Mouse (Mus musculus) kidney, embryonic 15.5 days (tissue): ENCODE measurements around the gene Usp16. TPM values are rescaled to one million over a fixed set of nuclear protein-coding genes. Genes with fewer than 3 reads are reported as not detected.

Experiments
- ATAC-seq: fragments of 200-750 bp; cut with Nextera tagmentation; replicated peaks from 2 replicates; pipeline ENCODE4 v1.8.0; 2017; ENCODE audit warnings: moderate TSS enrichment; ENCODE audit not compliant: low FRiP score
- H3K27ac ChIP-seq: fragments of 300-500 bp; sonication (generic); 2 replicates; pipeline ENCODE4 v1.5.1; 2015; ENCODE audit warnings: mild to moderate bottlenecking, inconsistent platforms
- H3K27me3 ChIP-seq: fragments of 300-500 bp; sonication (generic); 2 replicates; pipeline ENCODE4 v1.6.1; 2015; ENCODE audit warnings: inconsistent platforms
- H3K36me3 ChIP-seq: fragments of 300-500 bp; sonication (generic); 2 replicates; pipeline ENCODE4 v1.6.1; 2015; ENCODE audit warnings: inconsistent platforms
- H3K4me1 ChIP-seq: fragments of 300-500 bp; sonication (generic); 2 replicates; pipeline ENCODE4 v1.6.1; 2015; ENCODE audit warnings: inconsistent platforms
- H3K4me2 ChIP-seq: fragments of 300-500 bp; sonication (generic); 2 replicates; pipeline ENCODE4 v1.6.1; 2015; ENCODE audit warnings: moderate library complexity, mild to moderate bottlenecking, inconsistent platforms
- H3K4me3 ChIP-seq: fragments of 300-500 bp; sonication (generic); replicated peaks from 2 replicates; pipeline ENCODE4 v1.5.1; 2015; ENCODE audit warnings: mild to moderate bottlenecking, inconsistent platforms
- H3K9ac ChIP-seq: fragments of 300-500 bp; sonication (generic); 2 replicates; pipeline ENCODE4 v1.6.1; 2015; ENCODE audit warnings: mild to moderate bottlenecking, inconsistent platforms
- H3K9me3 ChIP-seq: fragments of 300-500 bp; sonication (generic); replicated peaks from 2 replicates; pipeline ENCODE4 v1.6.1; 2016; ENCODE audit warnings: inconsistent platforms
- WGBS: fragments of 180-500 bp; shearing (Covaris S2); methylation state at CpG from one replicate; pipeline ENCODE4 v1.1.7; 2015; ENCODE audit warnings: mixed read lengths; 5-methylcytosine and 5-hydroxymethylcytosine counted together
- polyA plus RNA-seq: library from polyadenylated mRNA; unstranded; fragments of >200 nt; fragmentation: Nextera tagmentation; extraction: Ambion mirVana; gene quantifications from 2 replicates; pipeline ENCODE4 v1.2.1, GENCODE M21; 2015

The Usp16 gene
- polyA plus RNA-seq = 37.8 and 46.1 TPM in 2 replicates

- Histone ChIP-seq H3K36me3 (peaks cover 9% of the 10 kb centered on the region), H3K4me1 (peaks cover 22% of the 10 kb centered on the region), H3K27me3 (no peaks in the 10 kb centered on the region), H3K27ac (peak within 1 kb of the TSS; percentile 82), H3K4me3 (peak within 1 kb of the TSS; percentile 83), H3K9ac (peak within 1 kb of the TSS; percentile 77), H3K4me2 (peak within 1 kb of the TSS; percentile 86), H3K9me3 (no peaks in the 10 kb centered on the region)
- ATAC-seq = peak; percentile 97
- 7% methylated on average over 45 of the region's 45 CpGs for WGBS
Measured at GRCm38 (mm10) chr16:87454419-87455179, at the start of gene Usp16. Gene Usp16, plus strand, starts transcription at chr16:87454703.

GRCm38 (mm10) chr16:87405001-87405400 is 49.5 kb upstream of the Usp16 start:
- Histone ChIP-seq H3K4me1 (no peaks in the 10 kb centered on the region), H3K4me2 (no peak overlapping the region), H3K9me3 (no peaks in the 10 kb centered on the region), H3K4me3 (no peak overlapping the region), H3K27me3 (no peaks in the 10 kb centered on the region), H3K27ac (no peak overlapping the region), H3K36me3 (peaks cover 89% of the 10 kb centered on the region), H3K9ac (no peak overlapping the region)
- no peak for ATAC-seq
- WGBS = 84% methylated on average over 3 of the region's 3 CpGs

- H3K4me3 ChIP-seq = no peak overlapping the region
- 94% methylated on average over 8 of the region's 8 CpGs for WGBS
- no peak overlapping the region for H3K4me2 ChIP-seq
- no peak overlapping the region for H3K27ac ChIP-seq
- no peaks in the 10 kb centered on the region for H3K27me3 ChIP-seq
- H3K9me3 ChIP-seq = peaks cover 6% of the 10 kb centered on the region; the same call in 1 of the 2 replicates
- H3K4me1 ChIP-seq = no peaks in the 10 kb centered on the region
- no peak for ATAC-seq
- H3K9ac ChIP-seq = no peak overlapping the region
- peaks cover 98% of the 10 kb centered on the region for H3K36me3 ChIP-seq
Measured at GRCm38 (mm10) chr16:87420662-87421061, 33.8 kb upstream of the Usp16 start.

- H3K9ac ChIP-seq = no peak overlapping the region
- H3K27ac ChIP-seq = no peak overlapping the region
- no peaks in the 10 kb centered on the region for H3K27me3 ChIP-seq
- WGBS = 93% methylated on average over 8 of the region's 8 CpGs
- peaks cover 7% of the 10 kb centered on the region; the same call in 1 of the 2 replicates for H3K4me1 ChIP-seq
- no peak overlapping the region for H3K4me2 ChIP-seq
- no peak overlapping the region for H3K4me3 ChIP-seq
- no peaks in the 10 kb centered on the region for H3K9me3 ChIP-seq
- ATAC-seq = no peak
- H3K36me3 ChIP-seq = peaks cover 48% of the 10 kb centered on the region
Measured at GRCm38 (mm10) chr16:87427516-87427915, 27.0 kb upstream of the Usp16 start.

- Histone ChIP-seq H3K9me3 (no peaks in the 10 kb centered on the region), H3K4me3 (peak within 1 kb of the TSS; percentile 97), H3K36me3 (peaks cover 2% of the 10 kb centered on the region; the same call in 1 of the 2 replicates), H3K27me3 (no peaks in the 10 kb centered on the region), H3K4me2 (peak within 1 kb of the TSS; percentile 79), H3K4me1 (peaks cover 7% of the 10 kb centered on the region; the same call in 1 of the 2 replicates), H3K27ac (peak within 1 kb of the TSS; percentile 75; the same call in 1 of the 2 replicates), H3K9ac (peak within 1 kb of the TSS; percentile 74)
- under 1% methylated on average over 56 of the region's 56 CpGs for whole genome bisulfite sequencing
- ATAC-seq = peak; percentile 99
Measured at GRCm38 (mm10) chr16:87432033-87432814, 22.3 kb upstream of the Usp16 start, which contains the start of gene Ltn1. Gene Ltn1, minus strand, starts transcription at chr16:87432612.

- Histone ChIP-seq H3K9me3 (no peaks in the 10 kb centered on the region), H3K36me3 (no peaks in the 10 kb centered on the region), H3K4me2 (no peak overlapping the region), H3K4me1 (peaks cover 7% of the 10 kb centered on the region; the same call in 1 of the 2 replicates), H3K9ac (no peak overlapping the region), H3K27ac (no peak overlapping the region), H3K27me3 (no peaks in the 10 kb centered on the region), H3K4me3 (no peak overlapping the region)
- WGBS = 92% methylated on average over 7 of the region's 7 CpGs
- ATAC-seq = no peak
Measured at GRCm38 (mm10) chr16:87434266-87434665, 20.2 kb upstream of the Usp16 start.

- 85% methylated on average over 6 of the region's 6 CpGs for WGBS
- H3K27ac ChIP-seq = no peak overlapping the region
- no peak overlapping the region for H3K4me2 ChIP-seq
- no peak for ATAC-seq
- H3K9ac ChIP-seq = no peak overlapping the region
- H3K4me1 ChIP-seq = peaks cover 12% of the 10 kb centered on the region
- H3K4me3 ChIP-seq = no peak overlapping the region
- no peaks in the 10 kb centered on the region for H3K9me3 ChIP-seq
- no peaks in the 10 kb centered on the region for H3K27me3 ChIP-seq
- H3K36me3 ChIP-seq = no peaks in the 10 kb centered on the region
Measured at GRCm38 (mm10) chr16:87434946-87435345, 19.6 kb upstream of the Usp16 start.

- no peak overlapping the region for H3K4me2 ChIP-seq
- H3K27ac ChIP-seq = no peak overlapping the region
- H3K9ac ChIP-seq = no peak overlapping the region
- H3K27me3 ChIP-seq = no peaks in the 10 kb centered on the region
- H3K36me3 ChIP-seq = no peaks in the 10 kb centered on the region
- H3K4me3 ChIP-seq = no peak overlapping the region
- WGBS = 86% methylated on average over 13 of the region's 13 CpGs
- no peaks in the 10 kb centered on the region for H3K9me3 ChIP-seq
- H3K4me1 ChIP-seq = peaks cover 12% of the 10 kb centered on the region
- no peak for ATAC-seq
Measured at GRCm38 (mm10) chr16:87435411-87436205, 18.9 kb upstream of the Usp16 start.

- Histone ChIP-seq H3K9me3 (no peaks in the 10 kb centered on the region), H3K9ac (no peak overlapping the region), H3K36me3 (no peaks in the 10 kb centered on the region), H3K4me3 (no peak overlapping the region), H3K27me3 (no peaks in the 10 kb centered on the region), H3K4me1 (peaks cover 16% of the 10 kb centered on the region), H3K27ac (no peak overlapping the region), H3K4me2 (no peak overlapping the region)
- ATAC-seq = no peak
- 92% methylated on average over 21 of the region's 21 CpGs for WGBS
Measured at GRCm38 (mm10) chr16:87437096-87437495, 17.4 kb upstream of the Usp16 start.

- Histone ChIP-seq H3K27me3 (no peaks in the 10 kb centered on the region), H3K9ac (no peak overlapping the region), H3K4me3 (no peak overlapping the region), H3K4me2 (no peak overlapping the region), H3K27ac (no peak overlapping the region), H3K4me1 (peaks cover 16% of the 10 kb centered on the region), H3K36me3 (no peaks in the 10 kb centered on the region), H3K9me3 (no peaks in the 10 kb centered on the region)
- WGBS = 88% methylated on average over 8 of the region's 8 CpGs
- no peak for ATAC-seq
Measured at GRCm38 (mm10) chr16:87438697-87439096, 15.8 kb upstream of the Usp16 start.

GRCm38 (mm10) chr16:87440184-87440686 is 14.3 kb upstream of the Usp16 start, which contains the start of gene Rwdd2b:
Gene Rwdd2b, minus strand, starts transcription at chr16:87440573.
- Histone ChIP-seq H3K9me3 (no peaks in the 10 kb centered on the region), H3K4me2 (peak within 1 kb of the TSS; percentile 80), H3K4me3 (peak within 1 kb of the TSS; percentile 94), H3K9ac (peak within 1 kb of the TSS; percentile 84), H3K36me3 (no peaks in the 10 kb centered on the region), H3K27me3 (no peaks in the 10 kb centered on the region), H3K27ac (peak within 1 kb of the TSS; percentile 94), H3K4me1 (peaks cover 16% of the 10 kb centered on the region)
- peak; percentile 96 for ATAC-seq
- under 1% methylated on average over 38 of the region's 38 CpGs for WGBS
